Comparison of ENCODE assay signal across 15 mouse cellular contexts in genomic region chr10:88513574-88514135, GRCm38 (mm10). TPM values are rescaled to one million over a fixed set of nuclear protein-coding genes. Genes with fewer than 3 reads are reported as not detected.
A peak's percentile ranks its signal among the peaks of the same experiment; 100 is the strongest.
DNase-seq lines count a peak whose midpoint lies in the region; ATAC-seq and TF ChIP-seq lines count a peak whose summit lies in the region.
"Had no signal": no experiment of that assay in that cellular context is flagged by ENCODE, and none has a peak within 500 bp of the region (broad histone marks: within the 10 kb centered on the region; RNA-seq: fewer than 3 reads in every experiment).

No protein-coding gene starts in this region.

- 76% methylated on average over 8 of the region's 8 CpGs for WGBS in intestine, postnatal 0 days
- WGBS in intestine, embryonic 16.5 days, result 78% methylated on average over 8 of the region's 8 CpGs

- H3K9ac ChIP-seq in intestine, postnatal 0 days (ENCODE audit: low read depth, low read length), result no peak overlapping the region
- H3K9ac ChIP-seq in intestine, embryonic 16.5 days (ENCODE audit: low read depth, low read length), result no peak overlapping the region
- H3K9ac ChIP-seq: heart, embryonic 15.5 days; liver, embryonic 15.5 days; midbrain, embryonic 12.5 days; neural tube, embryonic 13.5 days; stomach, embryonic 15.5 days had no signal

- no peaks in the 10 kb centered on the region for H3K36me3 ChIP-seq in intestine, postnatal 0 days (ENCODE audit: control insufficient read depth, insufficient read depth)
- H3K36me3 ChIP-seq in intestine, embryonic 16.5 days (ENCODE audit: control insufficient read depth, insufficient read depth, low read length), result no peaks in the 10 kb centered on the region
- H3K36me3 ChIP-seq in E14TG2a.4 (ENCODE audit: insufficient read depth, low read length), result no peaks in the 10 kb centered on the region
- H3K36me3 ChIP-seq: heart, embryonic 15.5 days; liver, embryonic 15.5 days; midbrain, embryonic 12.5 days; neural tube, embryonic 13.5 days; stomach, embryonic 15.5 days had no signal

- DNase-seq in R1 (ENCODE audit: low read depth, low spot score), result peak; percentile 84
- peak; percentile 36 for DNase-seq in kidney, postnatal 10 days
- no peak for DNase-seq in frontal cortex, postnatal 25 days (ENCODE audit: low spot score in 2 of 2)
- DNase-seq: right cerebral cortex, postnatal 14 days had no signal

- H3K9me3 ChIP-seq in intestine, postnatal 0 days (ENCODE audit: control insufficient read depth), result no peaks in the 10 kb centered on the region
- H3K9me3 ChIP-seq in intestine, embryonic 16.5 days (ENCODE audit: control insufficient read depth, low read length), result no peaks in the 10 kb centered on the region
- peaks cover 6% of the 10 kb centered on the region; the same call in 1 of the 2 replicates for H3K9me3 ChIP-seq in E14TG2a.4 (ENCODE audit: low read length)
- H3K9me3 ChIP-seq: heart, embryonic 15.5 days; liver, embryonic 15.5 days; midbrain, embryonic 12.5 days; neural tube, embryonic 13.5 days; stomach, embryonic 15.5 days had no signal

- no peaks in the 10 kb centered on the region for H3K27me3 ChIP-seq in intestine, postnatal 0 days (replicated peaks; ENCODE audit: control insufficient read depth, insufficient read depth, low read length)
- H3K27me3 ChIP-seq in intestine, embryonic 16.5 days (replicated peaks; ENCODE audit: control insufficient read depth, insufficient read depth, low read length), result no peaks in the 10 kb centered on the region
- no peaks in the 10 kb centered on the region for H3K27me3 ChIP-seq in E14TG2a.4 (ENCODE audit: insufficient read depth, low read length)
- H3K27me3 ChIP-seq: heart, embryonic 15.5 days; liver, embryonic 15.5 days; midbrain, embryonic 12.5 days; neural tube, embryonic 13.5 days; stomach, embryonic 15.5 days had no signal

- peak; percentile 10; the same call in 1 of the 2 replicates for TF ChIP-seq CTCF in intestine, postnatal 0 days (IDR thresholded peaks at IDR 0.05; ENCODE audit: low read depth)
- peak; percentile 25 for TF ChIP-seq CTCF in E14TG2a.4 (conservative IDR thresholded peaks at IDR 0.05; ENCODE audit: low read length)

- no peak overlapping the region for H3K4me2 ChIP-seq in intestine, postnatal 0 days (replicated peaks; ENCODE audit: low read depth)
- H3K4me2 ChIP-seq in intestine, embryonic 16.5 days (ENCODE audit: low read depth, low read length), result no peak overlapping the region
- H3K4me2 ChIP-seq: heart, embryonic 15.5 days; liver, embryonic 15.5 days; midbrain, embryonic 12.5 days; neural tube, embryonic 13.5 days; stomach, embryonic 15.5 days had no signal

- ATAC-seq in intestine, postnatal 0 days, result no peak
- ATAC-seq in intestine, embryonic 16.5 days, result no peak
- no peak for ATAC-seq in monocyte, adult 5-6 weeks (replicated peaks; ENCODE audit: insufficient number of reproducible peaks, low FRiP score, low TSS enrichment, poor library complexity, severe bottlenecking)
- ATAC-seq: inflammation-experienced regulatory T-cells, adult 6 months had no signal

- no peak overlapping the region for H3K4me3 ChIP-seq in intestine, postnatal 0 days (ENCODE audit: low read depth, low read length)
- no peak overlapping the region for H3K4me3 ChIP-seq in intestine, embryonic 16.5 days (ENCODE audit: low read length)
- H3K4me3 ChIP-seq in E14TG2a.4 (replicated peaks; ENCODE audit: low read length), result no peak overlapping the region
- H3K4me3 ChIP-seq: heart, embryonic 15.5 days; liver, embryonic 15.5 days; midbrain, embryonic 12.5 days; neural tube, embryonic 13.5 days; stomach, embryonic 15.5 days had no signal

- peak overlapping the region; percentile 28; the same call in 1 of the 2 replicates for H3K27ac ChIP-seq in intestine, postnatal 0 days (ENCODE audit: low read depth, low read length)
- no peak overlapping the region for H3K27ac ChIP-seq in intestine, embryonic 16.5 days (ENCODE audit: low read length)
- H3K27ac ChIP-seq: liver, embryonic 15.5 days; midbrain, embryonic 12.5 days; neural tube, embryonic 13.5 days; stomach, embryonic 15.5 days had no signal

- H3K4me1 ChIP-seq in intestine, postnatal 0 days (replicated peaks; ENCODE audit: control insufficient read depth, insufficient read depth, low read length), result peaks cover 10% of the 10 kb centered on the region; the same call in 1 of the 2 replicates
- H3K4me1 ChIP-seq in intestine, embryonic 16.5 days (ENCODE audit: control insufficient read depth, insufficient read depth, low read length), result peaks cover 4% of the 10 kb centered on the region; the same call in 1 of the 2 replicates
- H3K4me1 ChIP-seq in E14TG2a.4 (replicated peaks; ENCODE audit: low read depth, low read length), result peaks cover 16% of the 10 kb centered on the region
- H3K4me1 ChIP-seq: midbrain, embryonic 12.5 days; neural tube, embryonic 13.5 days; stomach, embryonic 15.5 days had no signal

RNA-seq across cellular contexts. Expression of gene Chpt1, which starts 9.8 kb away (rescaled TPM):
- polyA plus RNA-seq in intestine, postnatal 0 days (2015; fragmentation: Nextera tagmentation; extraction: Ambion mirVana), result 631 and 770 TPM in 2 replicates
- 51.1 and 65.7 TPM in 2 replicates for polyA plus RNA-seq in intestine, embryonic 16.5 days (2015; fragmentation: Nextera tagmentation; extraction: Ambion mirVana)
- total RNA-seq in monocyte, adult 5-6 weeks (2017), result 13.3 to 26.4 TPM (median 15.1 TPM) in 3 replicates

RNA-seq across cellular contexts. Expression of gene Sycp3, which starts 54.3 kb away (rescaled TPM):
- 31.6 and 50.4 TPM in 2 replicates for polyA plus RNA-seq in intestine, postnatal 0 days (2015; fragmentation: Nextera tagmentation; extraction: Ambion mirVana)
- 1.0 and 1.6 TPM in 2 replicates for polyA plus RNA-seq in intestine, embryonic 16.5 days (2015; fragmentation: Nextera tagmentation; extraction: Ambion mirVana)
- total RNA-seq in monocyte, adult 5-6 weeks (2017), result 0.68 to 3.5 TPM (median 2.7 TPM) in 3 replicates
- total RNA-seq: gastrocnemius, adult 8-10 months had no signal
- polyA plus RNA-seq: inflammation-experienced regulatory T-cells, adult 6 months; midbrain, embryonic 12.5 days; neural tube, embryonic 13.5 days had no signal

Comparison
In these comparisons a context has a peak if more than half of its experiments do, and no peak if none do; other contexts are left out.
1. RNA of gene Sycp3, which starts 54.3 kb away (polyA plus RNA-seq): 31.6 to 50.4 TPM in intestine, postnatal 0 days; 1.0 to 1.6 TPM in intestine, embryonic 16.5 days; every median in the first group is over 10 times any median in the second.
2. DNase-seq: peak in R1 (single experiment) and kidney, postnatal 10 days (single experiment); none in frontal cortex, postnatal 25 days (0 of 2).